Mouse (Mus musculus) lung, adult 2 months (tissue): ENCODE results near the gene Jhy.

ENCODE experiments used
- CTCF ChIP-seq: fragments of 200-500 bp; IDR thresholded peaks from 2 replicates; pipeline ENCODE4 v1.5.1; 2011; ENCODE audit warnings: mild to moderate bottlenecking, low read length, control low read depth; ENCODE audit not compliant: insufficient read depth
- POLR2A ChIP-seq: fragments of 200-500 bp; IDR thresholded peaks from 2 replicates; pipeline ENCODE4 v1.6.1; 2011; ENCODE audit warnings: low read depth, mild to moderate bottlenecking, control low read depth, low read length, borderline replicate concordance; ENCODE audit errors: extremely low read depth

DNA sequence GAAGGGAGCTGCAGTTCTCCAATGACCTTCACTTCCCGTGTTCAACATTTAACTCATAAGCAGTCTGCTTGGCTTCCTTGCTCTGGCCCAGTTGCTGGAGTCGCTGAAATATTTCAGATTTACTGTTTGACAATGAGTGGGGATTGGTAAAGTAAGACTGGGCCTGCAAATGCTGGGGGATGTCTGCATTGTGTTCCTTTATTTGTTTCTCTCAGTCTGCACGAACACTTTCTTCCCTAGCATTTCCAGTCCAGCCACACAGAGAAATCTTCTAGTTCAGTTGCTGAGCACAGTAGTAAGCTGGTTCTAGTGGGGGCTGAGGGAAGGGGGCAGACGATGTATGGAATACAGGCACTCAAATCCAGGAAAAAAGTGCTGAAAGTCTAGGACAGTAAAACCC, 89.0 kb downstream of the Jhy start:
- no peak for TF ChIP-seq CTCF
- TF ChIP-seq POLR2A = no peak
